Comparison of ENCODE assay signal across 16 mouse cellular contexts in the genomic region with DNA sequence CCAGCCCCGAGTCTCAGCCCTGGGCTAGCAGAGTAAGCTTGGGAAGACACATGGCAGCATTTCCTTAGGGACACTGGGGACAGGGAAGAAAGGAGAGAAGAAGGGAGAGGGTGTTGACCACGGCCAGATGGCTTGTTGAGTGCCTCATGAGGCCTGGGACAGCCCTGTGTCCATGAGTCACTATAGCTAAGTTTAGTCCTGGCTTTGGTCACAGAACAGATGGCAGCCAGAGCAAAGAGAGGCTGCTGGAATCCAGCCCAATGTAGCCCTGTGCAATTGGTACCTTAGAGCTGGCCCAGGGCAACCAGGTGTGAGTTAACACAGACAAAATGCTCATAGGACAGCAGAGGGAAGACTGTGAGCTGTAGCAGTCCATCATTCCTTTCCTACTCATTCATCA. TPM values are rescaled to one million over a fixed set of nuclear protein-coding genes. Genes with fewer than 3 reads are reported as not detected.
DNase-seq lines count a peak whose midpoint lies in the region; ATAC-seq lines count a peak whose summit lies in the region.
"Had no signal": no experiment of that assay in that cellular context is flagged by ENCODE, and none has a peak within 500 bp of the region (broad histone marks: within the 10 kb centered on the region; RNA-seq: fewer than 3 reads in every experiment).

No protein-coding gene starts in this region.

- peak; percentile 97 for ATAC-seq in cerebellum, adult (ENCODE audit: insufficient number of reproducible peaks, low FRiP score, low TSS enrichment)
- ATAC-seq: liver, embryonic 12.5 days; midbrain, embryonic 15.5 days had no signal

- DNase-seq in heart, adult 9 months (ENCODE audit: low spot score in 2 of 2), result peak; percentile 3 to 6
- no peak for DNase-seq in heart, postnatal 4 days
- peak; percentile 97 for DNase-seq in brain, adult 2 months (ENCODE audit: low read depth, low spot score)
- peak; percentile 94 for DNase-seq in cerebellum, adult 9-11 months
- DNase-seq in adrenal gland, adult 18-20 months (ENCODE audit: low spot score in 2 of 2), result no peak
- no peak for DNase-seq in adrenal gland, adult (ENCODE audit: inconsistent age in 2 of 2, low spot score in 1 of 2)
- DNase-seq: adrenal gland, postnatal 10 days; gastrocnemius, postnatal 25 days; kidney, adult 8-10 months; kidney, postnatal 14 days; lung, adult 2 months; right cerebral cortex, postnatal 4 days had no signal

RNA-seq across cellular contexts. Expression of a gene that starts 33.2 kb away (rescaled TPM):
- total RNA-seq in heart, postnatal 4 days (2021), result 1 to 10 TPM; 3.1 to 3.2 TPM
- 1 to 10 TPM; 1.5 to 1.7 TPM for total RNA-seq in adrenal gland, adult 18-20 months (2021)
- total RNA-seq: neutrophil, adult 5-6 weeks had no signal

Comparison
In these comparisons a context has a peak if more than half of its experiments do, and no peak if none do; other contexts are left out.
1. DNase-seq: peak in heart, adult 9 months (2 of 2), brain, adult 2 months (single experiment) and cerebellum, adult 9-11 months (single experiment); none in heart, postnatal 4 days (single experiment), adrenal gland, adult 18-20 months (0 of 2) and adrenal gland, adult (0 of 2).